ENCODE assay signal across 8 mouse cellular contexts in genomic region chr7:27233300-27233699, GRCm38 (mm10). TPM values are rescaled to one million over a fixed set of nuclear protein-coding genes. Genes with fewer than 3 reads are reported as not detected.
A peak's percentile ranks its signal among the peaks of the same experiment; 100 is the strongest.
DNase-seq lines count a peak whose midpoint lies in the region; ATAC-seq and TF ChIP-seq lines count a peak whose summit lies in the region.

No protein-coding gene starts in this region.

- peak; percentile 23; the same call in 1 of the 2 replicates for ATAC-seq in kidney, postnatal 0 days (replicated peaks; ENCODE audit: low FRiP score, low read depth)
- peak; percentile 10; the same call in 1 of the 2 replicates for ATAC-seq in hindbrain, embryonic 14.5 days (ENCODE audit: low FRiP score)
- ATAC-seq in midbrain, embryonic 15.5 days (replicated peaks) = peak; percentile 44

- no peaks in the 10 kb centered on the region for H3K27me3 ChIP-seq in kidney, postnatal 0 days (ENCODE audit: insufficient read depth, low read length)
- H3K27me3 ChIP-seq in embryonic facial prominence, embryonic 10.5 days (replicated peaks; ENCODE audit: low read depth, poor library complexity, severe bottlenecking) = no peaks in the 10 kb centered on the region
- H3K27me3 ChIP-seq in hindbrain, embryonic 14.5 days (ENCODE audit: control insufficient read depth, insufficient read depth, low read length) = no peaks in the 10 kb centered on the region
- H3K27me3 ChIP-seq in midbrain, embryonic 15.5 days (replicated peaks) = no peaks in the 10 kb centered on the region

- WGBS in kidney, postnatal 0 days = 4% methylated on average over 6 of the region's 6 CpGs
- WGBS in embryonic facial prominence, embryonic 10.5 days = 5% methylated on average over 6 of the region's 6 CpGs
- WGBS in hindbrain, embryonic 14.5 days = 3% methylated on average over 6 of the region's 6 CpGs
- WGBS in midbrain, embryonic 15.5 days = 0% methylated on average over 6 of the region's 6 CpGs

- H3K9ac ChIP-seq in kidney, postnatal 0 days (ENCODE audit: low read depth, low read length) = peak overlapping the region; percentile 59
- H3K9ac ChIP-seq in hindbrain, embryonic 14.5 days = peak overlapping the region; percentile 61
- H3K9ac ChIP-seq in midbrain, embryonic 15.5 days = peak overlapping the region; percentile 49

- H3K27ac ChIP-seq in kidney, postnatal 0 days = peak overlapping the region; percentile 79
- H3K27ac ChIP-seq in embryonic facial prominence, embryonic 10.5 days (replicated peaks) = peak overlapping the region; percentile 88
- H3K27ac ChIP-seq in hindbrain, embryonic 14.5 days = peak overlapping the region; percentile 89
- H3K27ac ChIP-seq in midbrain, embryonic 15.5 days = peak overlapping the region; percentile 81

- H3K9me3 ChIP-seq in kidney, postnatal 0 days (replicated peaks; ENCODE audit: low read length) = no peaks in the 10 kb centered on the region
- no peaks in the 10 kb centered on the region for H3K9me3 ChIP-seq in embryonic facial prominence, embryonic 10.5 days
- H3K9me3 ChIP-seq in hindbrain, embryonic 14.5 days (ENCODE audit: control insufficient read depth, low read length) = no peaks in the 10 kb centered on the region
- H3K9me3 ChIP-seq in midbrain, embryonic 15.5 days = no peaks in the 10 kb centered on the region

- peak overlapping the region; percentile 55 for H3K4me3 ChIP-seq in kidney, postnatal 0 days (replicated peaks; ENCODE audit: low read depth, low read length)
- peak overlapping the region; percentile 67 for H3K4me3 ChIP-seq in embryonic facial prominence, embryonic 10.5 days
- H3K4me3 ChIP-seq in hindbrain, embryonic 14.5 days (replicated peaks; ENCODE audit: low read length) = peak overlapping the region; percentile 54
- peak overlapping the region; percentile 52 for H3K4me3 ChIP-seq in midbrain, embryonic 15.5 days

- H3K4me2 ChIP-seq in kidney, postnatal 0 days (ENCODE audit: low read length) = peak overlapping the region; percentile 69
- peak overlapping the region; percentile 79 for H3K4me2 ChIP-seq in hindbrain, embryonic 14.5 days (replicated peaks)
- H3K4me2 ChIP-seq in midbrain, embryonic 15.5 days = peak overlapping the region; percentile 78

- H3K36me3 ChIP-seq in kidney, postnatal 0 days (ENCODE audit: insufficient read depth, low read length) = peaks cover 4% of the 10 kb centered on the region; the same call in 1 of the 2 replicates
- peaks cover 7% of the 10 kb centered on the region for H3K36me3 ChIP-seq in embryonic facial prominence, embryonic 10.5 days (replicated peaks)
- H3K36me3 ChIP-seq in hindbrain, embryonic 14.5 days (replicated peaks; ENCODE audit: control insufficient read depth, insufficient read depth) = peaks cover 11% of the 10 kb centered on the region; the same call in 1 of the 2 replicates
- H3K36me3 ChIP-seq in midbrain, embryonic 15.5 days (replicated peaks) = no peaks in the 10 kb centered on the region

- DNase-seq in kidney, postnatal 0 days (ENCODE audit: low spot score) = no peak
- DNase-seq in kidney, adult 9 months = no peak
- DNase-seq in embryonic facial prominence, embryonic 10.5 days (ENCODE audit: low spot score) = no peak
- DNase-seq in hindbrain, embryonic 14.5 days (ENCODE audit: low spot score) = no peak
- no peak for DNase-seq in urinary bladder, postnatal 10 days (ENCODE audit: low spot score)
- no peak for DNase-seq in layer of hippocampus, postnatal 36 days
- no peak for DNase-seq in spleen, postnatal 36 days (ENCODE audit: low spot score in 2 of 2)

- H3K4me1 ChIP-seq in kidney, postnatal 0 days (replicated peaks; ENCODE audit: insufficient read depth, low read length) = peaks cover 3% of the 10 kb centered on the region; the same call in 1 of the 2 replicates
- peaks cover 22% of the 10 kb centered on the region for H3K4me1 ChIP-seq in embryonic facial prominence, embryonic 10.5 days
- H3K4me1 ChIP-seq in hindbrain, embryonic 14.5 days (replicated peaks; ENCODE audit: control insufficient read depth, insufficient read depth, low read length) = peaks cover 17% of the 10 kb centered on the region
- H3K4me1 ChIP-seq in midbrain, embryonic 15.5 days = peaks cover 17% of the 10 kb centered on the region

- no peak for TF ChIP-seq CTCF in kidney, postnatal 0 days (IDR thresholded peaks at IDR 0.05; ENCODE audit: low read depth)

RNA-seq across cellular contexts. Expression of gene Coq8b, which starts 0.5 kb away (rescaled TPM):
- 20.8 and 22.0 TPM in 2 replicates for polyA plus RNA-seq in kidney, postnatal 0 days (2015; fragmentation: Nextera tagmentation; extraction: Ambion mirVana)
- 18.4 and 18.7 TPM in 2 replicates for polyA plus RNA-seq in embryonic facial prominence, embryonic 10.5 days (2016; fragmentation: Nextera tagmentation; extraction: Ambion mirVana)
- polyA plus RNA-seq in hindbrain, embryonic 14.5 days (2014; fragmentation: Nextera tagmentation; extraction: Ambion mirVana) = 17.4 and 17.8 TPM in 2 replicates
- polyA plus RNA-seq in midbrain, embryonic 15.5 days (2015; fragmentation: Nextera tagmentation; extraction: Ambion mirVana) = 26.9 and 27.9 TPM in 2 replicates
- 10 to 100 TPM; 33.9 to 36.2 TPM for total RNA-seq in layer of hippocampus, postnatal 36 days (2021)

RNA-seq across cellular contexts. Expression of gene Itpkc, which starts 4.8 kb away (rescaled TPM):
- polyA plus RNA-seq in kidney, postnatal 0 days (2015; fragmentation: Nextera tagmentation; extraction: Ambion mirVana) = 3.4 and 3.6 TPM in 2 replicates
- 5.1 and 5.6 TPM in 2 replicates for polyA plus RNA-seq in embryonic facial prominence, embryonic 10.5 days (2016; fragmentation: Nextera tagmentation; extraction: Ambion mirVana)
- polyA plus RNA-seq in hindbrain, embryonic 14.5 days (2014; fragmentation: Nextera tagmentation; extraction: Ambion mirVana) = 6.5 and 8.7 TPM in 2 replicates
- 8.5 and 8.7 TPM in 2 replicates for polyA plus RNA-seq in midbrain, embryonic 15.5 days (2015; fragmentation: Nextera tagmentation; extraction: Ambion mirVana)
- 10 to 100 TPM in 1 of 2 experiments, 1 to 10 TPM in 1; 9.3 to 10.1 TPM for total RNA-seq in layer of hippocampus, postnatal 36 days (2021)

RNA-seq across cellular contexts. Expression of gene Numbl, which starts 24.9 kb away (rescaled TPM):
- polyA plus RNA-seq in kidney, postnatal 0 days (2015; fragmentation: Nextera tagmentation; extraction: Ambion mirVana) = 12.6 and 13.0 TPM in 2 replicates
- polyA plus RNA-seq in embryonic facial prominence, embryonic 10.5 days (2016; fragmentation: Nextera tagmentation; extraction: Ambion mirVana) = 14.8 and 15.0 TPM in 2 replicates
- polyA plus RNA-seq in hindbrain, embryonic 14.5 days (2014; fragmentation: Nextera tagmentation; extraction: Ambion mirVana) = 36.2 and 39.2 TPM in 2 replicates
- polyA plus RNA-seq in midbrain, embryonic 15.5 days (2015; fragmentation: Nextera tagmentation; extraction: Ambion mirVana) = 58.7 and 66.3 TPM in 2 replicates
- total RNA-seq in layer of hippocampus, postnatal 36 days (2021) = 100 to 1,000 TPM; 137 to 144 TPM

RNA-seq across cellular contexts. Expression of gene Snrpa, which starts 37.2 kb away (rescaled TPM):
- polyA plus RNA-seq in kidney, postnatal 0 days (2015; fragmentation: Nextera tagmentation; extraction: Ambion mirVana) = 160 and 174 TPM in 2 replicates
- polyA plus RNA-seq in embryonic facial prominence, embryonic 10.5 days (2016; fragmentation: Nextera tagmentation; extraction: Ambion mirVana) = 415 and 427 TPM in 2 replicates
- 192 and 195 TPM in 2 replicates for polyA plus RNA-seq in hindbrain, embryonic 14.5 days (2014; fragmentation: Nextera tagmentation; extraction: Ambion mirVana)
- 204 and 215 TPM in 2 replicates for polyA plus RNA-seq in midbrain, embryonic 15.5 days (2015; fragmentation: Nextera tagmentation; extraction: Ambion mirVana)
- 10 to 100 TPM; 84.2 to 96.0 TPM for total RNA-seq in layer of hippocampus, postnatal 36 days (2021)

RNA-seq across cellular contexts. Expression of gene BC024978, which starts 37.7 kb away (rescaled TPM):
- polyA plus RNA-seq in kidney, postnatal 0 days (2015; fragmentation: Nextera tagmentation; extraction: Ambion mirVana) = 2.2 and 3.1 TPM in 2 replicates
- 4.3 and 4.7 TPM in 2 replicates for polyA plus RNA-seq in embryonic facial prominence, embryonic 10.5 days (2016; fragmentation: Nextera tagmentation; extraction: Ambion mirVana)
- 3.4 and 3.5 TPM in 2 replicates for polyA plus RNA-seq in hindbrain, embryonic 14.5 days (2014; fragmentation: Nextera tagmentation; extraction: Ambion mirVana)
- 3.7 and 3.9 TPM in 2 replicates for polyA plus RNA-seq in midbrain, embryonic 15.5 days (2015; fragmentation: Nextera tagmentation; extraction: Ambion mirVana)
- 10 to 100 TPM; 20.4 to 25.4 TPM for total RNA-seq in layer of hippocampus, postnatal 36 days (2021)
